19 mouse cellular contexts compared by ENCODE assay signal in genomic region chr14:25742943-25743342, GRCm38 (mm10). TPM values are rescaled to one million over a fixed set of nuclear protein-coding genes. Genes with fewer than 3 reads are reported as not detected.
A peak's percentile ranks its signal among the peaks of the same experiment; 100 is the strongest.
DNase-seq lines count a peak whose midpoint lies in the region; ATAC-seq and TF ChIP-seq lines count a peak whose summit lies in the region.
"Had no signal": no experiment of that assay in that cellular context is flagged by ENCODE, and none has a peak within 500 bp of the region (broad histone marks: within the 10 kb centered on the region; RNA-seq: fewer than 3 reads in every experiment).

No protein-coding gene starts in this region.

- H3K4me1 ChIP-seq in heart, embryonic 13.5 days, result peaks cover 83% of the 10 kb centered on the region
- H3K4me1 ChIP-seq in heart, postnatal 0 days (ENCODE audit: control insufficient read depth, insufficient read depth), result peaks cover 54% of the 10 kb centered on the region
- 0 out of 2 replicates have a peak, but pooled peaks cover 5% of the 10 kb centered on the region for H3K4me1 ChIP-seq in forebrain, embryonic 15.5 days

- no peak overlapping the region for H3K4me3 ChIP-seq in heart, embryonic 13.5 days
- H3K4me3 ChIP-seq in layer of hippocampus, adult 2 months, result no peak overlapping the region
- H3K4me3 ChIP-seq in heart, postnatal 0 days (ENCODE audit: low read depth, low read length), result no peak overlapping the region
- no peak overlapping the region for H3K4me3 ChIP-seq in forebrain, embryonic 15.5 days
- H3K4me3 ChIP-seq: embryonic facial prominence, embryonic 15.5 days; erythroblast, embryonic 14.5 days; forebrain, embryonic 10.5 days; hindbrain, embryonic 12.5 days; intestine, embryonic 15.5 days had no signal

- no peaks in the 10 kb centered on the region for H3K9me3 ChIP-seq in heart, embryonic 13.5 days
- no peaks in the 10 kb centered on the region for H3K9me3 ChIP-seq in heart, postnatal 0 days (replicated peaks; ENCODE audit: control insufficient read depth, low read length)
- H3K9me3 ChIP-seq in forebrain, embryonic 15.5 days, result no peaks in the 10 kb centered on the region
- H3K9me3 ChIP-seq: embryonic facial prominence, embryonic 15.5 days; forebrain, embryonic 10.5 days; hindbrain, embryonic 12.5 days; intestine, embryonic 15.5 days had no signal

- TF ChIP-seq EP300 in heart, postnatal 0 days (IDR thresholded peaks at IDR 0.05; ENCODE audit: low read depth), result no peak

- no peak for DNase-seq in heart, postnatal 36 days
- DNase-seq in layer of hippocampus, adult 2 months (ENCODE audit: low spot score in 2 of 2), result no peak
- DNase-seq in layer of hippocampus, postnatal 10 days (ENCODE audit: low spot score in 2 of 2), result no peak
- DNase-seq in heart, postnatal 0 days (ENCODE audit: low spot score), result no peak
- DNase-seq in heart, postnatal 4 days, result peak; percentile 67
- DNase-seq: adrenal gland, adult 8-10 months; cerebellum, adult 2 months; cerebellum, postnatal 14 days; embryo, embryonic 11 days; gastrocnemius, postnatal 36 days; kidney, adult 18-20 months had no signal

- H3K36me3 ChIP-seq in heart, embryonic 13.5 days, result peaks cover 58% of the 10 kb centered on the region
- H3K36me3 ChIP-seq in heart, postnatal 0 days (replicated peaks; ENCODE audit: control insufficient read depth, insufficient read depth, low read length), result peaks cover 35% of the 10 kb centered on the region
- H3K36me3 ChIP-seq in forebrain, embryonic 15.5 days, result no peaks in the 10 kb centered on the region
- H3K36me3 ChIP-seq: forebrain, embryonic 10.5 days; intestine, embryonic 15.5 days had no signal

- no peak for ATAC-seq in heart, embryonic 13.5 days (ENCODE audit: extremely low read depth, insufficient number of reproducible peaks, low FRiP score, low TSS enrichment)
- no peak for ATAC-seq in heart, postnatal 0 days (ENCODE audit: insufficient read depth, low read depth)
- no peak for ATAC-seq in forebrain, embryonic 15.5 days (replicated peaks)
- ATAC-seq: forebrain, embryonic 14.5 days; intestine, embryonic 15.5 days had no signal

- no peak overlapping the region for H3K9ac ChIP-seq in heart, embryonic 13.5 days
- no peak overlapping the region for H3K9ac ChIP-seq in heart, postnatal 0 days (replicated peaks; ENCODE audit: low read depth, low read length)
- H3K9ac ChIP-seq in forebrain, embryonic 15.5 days (replicated peaks), result no peak overlapping the region
- H3K9ac ChIP-seq: embryonic facial prominence, embryonic 15.5 days; hindbrain, embryonic 12.5 days; intestine, embryonic 15.5 days had no signal

- 65% methylated on average over 5 of the region's 5 CpGs for WGBS in heart, embryonic 13.5 days
- WGBS in heart, postnatal 0 days, result 49% methylated on average over 5 of the region's 5 CpGs
- 79% methylated on average over 5 of the region's 5 CpGs for WGBS in forebrain, embryonic 15.5 days

- no peak for TF ChIP-seq CTCF in layer of hippocampus, adult 2 months (conservative IDR thresholded peaks at IDR 0.05)
- no peak for TF ChIP-seq CTCF in heart, postnatal 0 days (IDR thresholded peaks at IDR 0.05; ENCODE audit: low read depth)

- H3K27me3 ChIP-seq in heart, embryonic 13.5 days (replicated peaks), result no peaks in the 10 kb centered on the region
- H3K27me3 ChIP-seq in heart, postnatal 0 days (ENCODE audit: control insufficient read depth, insufficient read depth, low read length), result no peaks in the 10 kb centered on the region
- no peaks in the 10 kb centered on the region for H3K27me3 ChIP-seq in forebrain, embryonic 15.5 days
- H3K27me3 ChIP-seq: embryonic facial prominence, embryonic 15.5 days; hindbrain, embryonic 12.5 days; intestine, embryonic 15.5 days had no signal

- no peak overlapping the region for H3K4me2 ChIP-seq in heart, embryonic 13.5 days
- no peak overlapping the region for H3K4me2 ChIP-seq in heart, postnatal 0 days (ENCODE audit: low read depth, low read length)
- no peak overlapping the region for H3K4me2 ChIP-seq in forebrain, embryonic 15.5 days (replicated peaks)
- H3K4me2 ChIP-seq: embryonic facial prominence, embryonic 15.5 days; hindbrain, embryonic 12.5 days; intestine, embryonic 15.5 days had no signal

- peak overlapping the region; percentile 30 for H3K27ac ChIP-seq in heart, embryonic 13.5 days (replicated peaks)
- 0 out of 2 replicates have a peak overlapping the region, but pooled peaks have one; percentile 43 for H3K27ac ChIP-seq in layer of hippocampus, adult 2 months
- H3K27ac ChIP-seq in heart, postnatal 0 days (ENCODE audit: low read depth), result peak overlapping the region; percentile 52
- H3K27ac ChIP-seq in forebrain, embryonic 15.5 days (replicated peaks), result no peak overlapping the region
- H3K27ac ChIP-seq: embryonic facial prominence, embryonic 15.5 days; forebrain, embryonic 10.5 days; hindbrain, embryonic 12.5 days; intestine, embryonic 15.5 days had no signal

- intact Hi-C loops in heart, postnatal 36 days (cut with DNase I), result no loop called here

RNA-seq across cellular contexts. Expression of gene Zcchc24, which starts 25.9 kb away (rescaled TPM):
- 20.8 and 22.6 TPM in 2 replicates for polyA plus RNA-seq in heart, embryonic 13.5 days (2015; fragmentation: Nextera tagmentation; extraction: Ambion mirVana)
- 10 to 100 TPM; 35.0 to 39.0 TPM for total RNA-seq in heart, postnatal 36 days (2021)
- total RNA-seq in layer of hippocampus, adult 2 months (2021), result 10 to 100 TPM; 56.4 to 58.5 TPM
- 10 to 100 TPM; 52.0 to 55.7 TPM for total RNA-seq in layer of hippocampus, postnatal 10 days (2021)
- total RNA-seq in heart, postnatal 0 days (2014; rRNA removed; ENCODE audit: low replicate concordance), result 36.6 and 40.3 TPM in 2 replicates
- polyA plus RNA-seq in heart, postnatal 0 days (2015; fragmentation: Nextera tagmentation; extraction: Ambion mirVana), result 14.9 and 18.5 TPM in 2 replicates
- total RNA-seq in heart, postnatal 4 days (2021), result 10 to 100 TPM; 48.6 to 52.2 TPM
- 10.7 and 12.3 TPM in 2 replicates for polyA plus RNA-seq in forebrain, embryonic 15.5 days (2015; fragmentation: Nextera tagmentation; extraction: Ambion mirVana)

RNA-seq across cellular contexts. Expression of gene Ppif, which starts 49.0 kb away (rescaled TPM):
- 93.7 and 99.8 TPM in 2 replicates for polyA plus RNA-seq in heart, embryonic 13.5 days (2015; fragmentation: Nextera tagmentation; extraction: Ambion mirVana)
- 100 to 1,000 TPM; 294 to 308 TPM for total RNA-seq in heart, postnatal 36 days (2021)
- 10 to 100 TPM; 27.4 to 34.2 TPM for total RNA-seq in layer of hippocampus, adult 2 months (2021)
- 10 to 100 TPM; 25.4 to 26.7 TPM for total RNA-seq in layer of hippocampus, postnatal 10 days (2021)
- total RNA-seq in heart, postnatal 0 days (2014; rRNA removed; ENCODE audit: low replicate concordance), result 205 and 222 TPM in 2 replicates
- 140 and 151 TPM in 2 replicates for polyA plus RNA-seq in heart, postnatal 0 days (2015; fragmentation: Nextera tagmentation; extraction: Ambion mirVana)
- total RNA-seq in heart, postnatal 4 days (2021), result 100 to 1,000 TPM; 188 to 208 TPM
- 21.5 and 24.3 TPM in 2 replicates for polyA plus RNA-seq in forebrain, embryonic 15.5 days (2015; fragmentation: Nextera tagmentation; extraction: Ambion mirVana)
